Mouse (Mus musculus) kidney, adult 2 months (tissue): ENCODE measurements around the gene Mmp25. TPM values are rescaled to one million over a fixed set of nuclear protein-coding genes. Genes with fewer than 3 reads are reported as not detected.

ENCODE experiments used
- DNase-seq: peaks from one replicate; pipeline ENCODE4 v3.0.0; 2021
- H3K27ac ChIP-seq: fragments of 200-500 bp; 2 replicates; pipeline ENCODE4 v1.5.1; 2012; ENCODE audit warnings: low read depth, low read length, control low read depth, inconsistent platforms; ENCODE audit not compliant: insufficient read depth
- H3K27me3 ChIP-seq: fragments of 200-500 bp; replicated peaks from 2 replicates; pipeline ENCODE4 v1.6.1; 2012; ENCODE audit warnings: mild to moderate bottlenecking, moderate library complexity, low read length, inconsistent platforms; ENCODE audit not compliant: control insufficient read depth, insufficient read depth
- H3K36me3 ChIP-seq: fragments of 200-500 bp; 2 replicates; pipeline ENCODE4 v1.6.1; 2012; ENCODE audit warnings: mild to moderate bottlenecking, moderate library complexity, low read length, inconsistent platforms; ENCODE audit not compliant: control insufficient read depth, insufficient read depth
- H3K4me1 ChIP-seq: fragments of 200-500 bp; 2 replicates; pipeline ENCODE4 v1.6.1; 2011; ENCODE audit warnings: low read length; ENCODE audit not compliant: control insufficient read depth, insufficient read depth
- H3K4me3 ChIP-seq: fragments of 200-500 bp; 2 replicates; pipeline ENCODE4 v1.5.1; 2011; ENCODE audit warnings: mild to moderate bottlenecking, low read depth, low read length, control low read depth; ENCODE audit not compliant: insufficient read depth
- CTCF ChIP-seq: fragments of 200-500 bp; conservative IDR thresholded peaks from 2 replicates; pipeline ENCODE4 v1.5.1; 2011; ENCODE audit warnings: low read depth, mild to moderate bottlenecking, control low read depth, low read length, moderate library complexity, mixed read lengths; ENCODE audit not compliant: insufficient read depth, insufficient read length
- POLR2A ChIP-seq: fragments of 200-500 bp; IDR thresholded peaks from one replicate; pipeline ENCODE4 v1.6.1; 2011; ENCODE audit warnings: low read depth, low read length, control low read depth
- WGBS: fragments of 180-500 bp; shearing (Covaris S2); methylation state at CpG from one replicate; pipeline ENCODE4 v1.1.7; 2018; 5-methylcytosine and 5-hydroxymethylcytosine counted together
- polyA plus RNA-seq: library from polyadenylated mRNA; depleted of rRNA; stranded (reverse); fragments of >200 nt; gene quantifications from 2 replicates; pipeline ENCODE4 v1.2.3, GENCODE M21; 2012

Gene Mmp25
- polyA plus RNA-seq, 1 experiment, result 0.38 TPM

GRCm38 (mm10) chr17:23680336-23680735, 35.3 kb upstream of the Mmp25 start:
- Histone ChIP-seq H3K27me3 (no peaks in the 10 kb centered on the region), H3K36me3 (no peaks in the 10 kb centered on the region), H3K4me1 (peaks cover 17% of the 10 kb centered on the region), H3K4me3 (no peak overlapping the region), H3K27ac (no peak overlapping the region)
- DNase-seq, result no peak
- WGBS, result 80% methylated on average over 9 of the region's 9 CpGs
- TF ChIP-seq CTCF (no peak), POLR2A (no peak)

- H3K4me1 ChIP-seq, result peaks cover 20% of the 10 kb centered on the region
- no peak within 1 kb of the TSS for H3K27ac ChIP-seq
- H3K36me3 ChIP-seq, result no peaks in the 10 kb centered on the region
- H3K4me3 ChIP-seq, result peak within 1 kb of the TSS; percentile 8; the same call in 1 of the 2 replicates
- no peaks in the 10 kb centered on the region for H3K27me3 ChIP-seq
- no peak for DNase-seq
- WGBS, result 7% methylated on average over 38 of the region's 38 CpGs
- TF ChIP-seq POLR2A (no peak), CTCF (no peak)
Observed at GRCm38 (mm10) chr17:23679127-23679835, 34.2 kb upstream of the Mmp25 start, which contains the start of gene Cldn6. Gene Cldn6, plus strand, starts transcription at chr17:23679249.

GRCm38 (mm10) chr17:23677236-23677679, 32.2 kb upstream of the Mmp25 start, which contains the start of gene Tnfrsf12a:
Gene Tnfrsf12a, minus strand, starts transcription at chr17:23677468.
- H3K36me3 ChIP-seq, result no peaks in the 10 kb centered on the region
- DNase-seq, result peak; percentile 93
- whole genome bisulfite sequencing, result under 1% methylated on average over 34 of the region's 34 CpGs
- peaks cover 17% of the 10 kb centered on the region for H3K4me1 ChIP-seq
- peak within 1 kb of the TSS; percentile 96 for H3K4me3 ChIP-seq
- H3K27me3 ChIP-seq, result no peaks in the 10 kb centered on the region
- TF ChIP-seq POLR2A, result peak; percentile 95
- no peak for TF ChIP-seq CTCF
- peak within 1 kb of the TSS; percentile 64 for H3K27ac ChIP-seq

- TF ChIP-seq POLR2A (no peak), CTCF (no peak)
- under 1% methylated on average over 37 of the region's 37 CpGs for WGBS
- peak; percentile 49 for DNase-seq
- no peaks in the 10 kb centered on the region for H3K36me3 ChIP-seq
- H3K4me3 ChIP-seq, result peak overlapping the region; percentile 96
- peaks cover 13% of the 10 kb centered on the region for H3K4me1 ChIP-seq
- peak overlapping the region; percentile 64; the same call in 1 of the 2 replicates for H3K27ac ChIP-seq
- H3K27me3 ChIP-seq, result no peaks in the 10 kb centered on the region
Observed at GRCm38 (mm10) chr17:23676473-23677031, 31.5 kb upstream of the Mmp25 start.

- no peaks in the 10 kb centered on the region for H3K27me3 ChIP-seq
- H3K27ac ChIP-seq, result no peak overlapping the region
- WGBS, result 27% methylated on average over 15 of the region's 15 CpGs
- H3K4me1 ChIP-seq, result peaks cover 7% of the 10 kb centered on the region; the same call in 1 of the 2 replicates
- H3K36me3 ChIP-seq, result no peaks in the 10 kb centered on the region
- peak overlapping the region; percentile 96; the same call in 1 of the 2 replicates for H3K4me3 ChIP-seq
- TF ChIP-seq POLR2A (no peak), CTCF (no peak)
- DNase-seq, result peak; percentile 71
Observed at GRCm38 (mm10) chr17:23675564-23676281, 30.6 kb upstream of the Mmp25 start.

GRCm38 (mm10) chr17:23675127-23675526, 30.1 kb upstream of the Mmp25 start:
- peak overlapping the region; percentile 22; the same call in 1 of the 2 replicates for H3K27ac ChIP-seq
- TF ChIP-seq CTCF (no peak), POLR2A (no peak)
- H3K4me1 ChIP-seq, result peaks cover 7% of the 10 kb centered on the region; the same call in 1 of the 2 replicates
- DNase-seq, result no peak
- WGBS, result 34% methylated on average over 5 of the region's 5 CpGs
- no peaks in the 10 kb centered on the region for H3K36me3 ChIP-seq
- H3K4me3 ChIP-seq, result no peak overlapping the region
- H3K27me3 ChIP-seq, result no peaks in the 10 kb centered on the region
